Mouse (Mus musculus): ENCODE results near the gene Vmn1r126. TPM values are rescaled to one million over a fixed set of nuclear protein-coding genes. Genes with fewer than 3 reads are reported as not detected.
"Not testable (repeated sequence)": the region's sequence is repeated elsewhere in the genome, so short reads cannot be mapped to it uniquely, and the experiment has no call there.

Vmn1r126 gene
- polyA plus RNA-seq (2016; fragmentation: Nextera tagmentation; extraction: Ambion mirVana) = not detected in 2 replicates

GRCm38 (mm10) chr7:21301367-21301766, at the start of gene Vmn1r126:
Gene Vmn1r126, minus strand, starts transcription at chr7:21301467.
- not testable (repeated sequence) for H3K27ac ChIP-seq (replicated peaks); H3K4me3 ChIP-seq; H3K27me3 ChIP-seq (replicated peaks; ENCODE audit: low read depth, poor library complexity, severe bottlenecking); H3K9me3 ChIP-seq; DNase-seq (ENCODE audit: low spot score); H3K4me1 ChIP-seq; H3K36me3 ChIP-seq (replicated peaks)
- WGBS = no CpG with 5 or more reads among the region's 5 CpGs

DNA sequence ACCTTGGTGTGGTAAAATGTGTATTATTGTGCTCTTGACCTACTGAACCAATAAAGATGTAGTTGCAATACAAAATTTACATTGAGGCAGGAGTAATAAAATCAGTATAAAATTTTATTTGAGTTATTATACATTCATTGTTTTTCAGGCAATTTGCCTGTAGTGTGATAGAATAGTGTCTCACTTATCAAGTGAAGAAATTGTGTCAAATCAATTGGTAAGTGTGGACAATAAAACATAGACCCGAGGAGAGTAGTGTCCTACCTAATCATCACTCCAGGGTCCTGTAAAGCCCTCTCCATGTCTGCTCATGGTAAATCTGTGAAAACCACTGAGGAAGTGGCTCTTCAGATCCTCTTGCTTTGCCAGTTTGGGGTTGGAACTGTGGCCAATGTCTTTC, 47.8 kb upstream of the Vmn1r126 start, which contains the start of gene Vmn1r128:
TSS of gene Vmn1r128 (plus strand) at position 301 of the 400 bp plus-strand sequence.
- not testable (repeated sequence) for H3K27me3 ChIP-seq (replicated peaks; ENCODE audit: low read depth, poor library complexity, severe bottlenecking); H3K4me1 ChIP-seq; H3K27ac ChIP-seq (replicated peaks); H3K4me3 ChIP-seq; H3K9me3 ChIP-seq; DNase-seq (ENCODE audit: low spot score); H3K36me3 ChIP-seq (replicated peaks)
- WGBS = 73% methylated on average over 1 of the region's 1 CpGs

DNA sequence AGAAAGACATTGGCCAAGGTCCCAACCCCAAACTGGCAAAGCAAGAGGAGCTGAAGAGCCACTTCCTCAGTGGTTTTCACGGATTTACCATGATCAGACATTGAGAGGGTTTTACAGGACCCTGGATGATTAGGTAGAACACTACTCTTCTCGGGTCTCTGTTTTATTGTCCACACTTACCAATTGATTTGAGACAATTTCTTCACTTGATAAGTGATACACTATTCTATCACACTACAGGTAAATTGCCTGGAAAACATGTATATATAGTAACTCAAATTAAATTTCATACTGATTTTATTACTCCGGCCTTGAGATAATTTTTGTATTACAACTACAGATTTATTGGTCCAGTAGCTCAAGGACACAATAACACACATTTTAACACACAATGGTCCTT, 18.5 kb upstream of the Vmn1r126 start, which contains the start of gene Vmn1r127:
TSS of gene Vmn1r127 (minus strand) at position 101 of the 400 bp plus-strand sequence.
- H3K27me3 ChIP-seq (replicated peaks; ENCODE audit: low read depth, poor library complexity, severe bottlenecking); H3K4me3 ChIP-seq; H3K9me3 ChIP-seq; H3K27ac ChIP-seq (replicated peaks); H3K4me1 ChIP-seq; DNase-seq (ENCODE audit: low spot score); H3K36me3 ChIP-seq (replicated peaks): not testable (repeated sequence)
- WGBS = no CpG with 5 or more reads among the region's 3 CpGs

DNA sequence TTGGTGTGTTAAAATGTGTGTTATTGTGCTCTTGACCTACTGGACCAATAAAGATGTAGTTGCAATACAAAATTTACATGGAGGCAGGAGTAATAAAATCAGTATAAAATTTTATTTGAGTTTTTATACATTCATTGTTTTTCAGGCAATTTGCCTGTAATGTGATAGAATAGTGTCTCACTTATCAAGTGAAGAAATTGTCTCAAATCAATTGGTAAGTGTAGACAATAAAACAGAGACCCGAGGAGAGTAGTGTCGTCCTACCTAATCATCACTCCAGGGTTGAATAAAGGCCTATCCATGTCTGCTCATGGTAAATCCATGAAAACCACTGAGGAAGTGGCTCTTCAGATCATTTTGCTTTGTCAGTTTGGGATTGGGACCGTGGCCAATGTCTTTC, 29.4 kb downstream of the Vmn1r126 start, which contains the start of gene Vmn1r125:
TSS of gene Vmn1r125 (plus strand) at position 301 of the 400 bp plus-strand sequence.
- H3K4me3 ChIP-seq; H3K9me3 ChIP-seq; DNase-seq (ENCODE audit: low spot score); H3K4me1 ChIP-seq; H3K36me3 ChIP-seq (replicated peaks); H3K27me3 ChIP-seq (replicated peaks; ENCODE audit: low read depth, poor library complexity, severe bottlenecking); H3K27ac ChIP-seq (replicated peaks): not testable (repeated sequence)
- WGBS = 78% methylated on average over 3 of the region's 3 CpGs

DNA sequence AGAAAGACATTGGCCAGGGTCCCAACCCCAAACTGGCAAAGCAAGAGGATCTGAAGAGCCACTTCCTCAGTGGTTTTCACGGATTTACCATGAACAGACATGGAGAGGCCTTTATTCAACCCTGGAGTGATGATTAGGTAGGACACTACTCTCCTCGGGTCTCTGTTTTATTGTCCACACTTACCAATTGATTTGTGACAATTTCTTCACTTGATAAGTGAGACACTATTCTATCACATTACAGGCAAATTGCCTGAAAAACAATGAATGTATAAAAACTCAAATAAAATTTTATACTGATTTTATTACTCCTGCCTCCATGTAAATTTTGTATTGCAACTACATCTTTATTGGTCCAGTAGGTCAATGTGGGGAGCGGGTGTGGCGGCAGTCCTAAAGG, 40.8 kb downstream of the Vmn1r126 start, which contains the start of gene Vmn1r124:
TSS of gene Vmn1r124 (minus strand) at position 101 of the 400 bp plus-strand sequence.
- H3K4me1 ChIP-seq; H3K4me3 ChIP-seq; H3K27ac ChIP-seq (replicated peaks); DNase-seq (ENCODE audit: low spot score); H3K36me3 ChIP-seq (replicated peaks); H3K9me3 ChIP-seq; H3K27me3 ChIP-seq (replicated peaks; ENCODE audit: low read depth, poor library complexity, severe bottlenecking): not testable (repeated sequence)
- 76% methylated on average over 4 of the region's 4 CpGs for WGBS

Other genes starting within 250 kb of the Vmn1r126 start
- not detected in 2 replicates for gene Vmn1r120, start 247.7 kb downstream of the Vmn1r126 start, polyA plus RNA-seq (2016; fragmentation: Nextera tagmentation; extraction: Ambion mirVana)
- not detected in 2 replicates for gene Vmn1r121, start 203.0 kb downstream of the Vmn1r126 start, polyA plus RNA-seq (2016; fragmentation: Nextera tagmentation; extraction: Ambion mirVana)
- gene Vmn1r122, start 167.3 kb downstream of the Vmn1r126 start, polyA plus RNA-seq (2016; fragmentation: Nextera tagmentation; extraction: Ambion mirVana) = not detected in 2 replicates
- not detected in 2 replicates for gene Vmn1r123, start 139.3 kb downstream of the Vmn1r126 start, polyA plus RNA-seq (2016; fragmentation: Nextera tagmentation; extraction: Ambion mirVana)
- not detected in 2 replicates for gene Gm5157, start 111.0 kb downstream of the Vmn1r126 start, polyA plus RNA-seq (2016; fragmentation: Nextera tagmentation; extraction: Ambion mirVana)
- not detected in 2 replicates for gene Vmn1r124, start 40.9 kb downstream of the Vmn1r126 start, polyA plus RNA-seq (2016; fragmentation: Nextera tagmentation; extraction: Ambion mirVana)
- gene Vmn1r125, start 29.3 kb downstream of the Vmn1r126 start, polyA plus RNA-seq (2016; fragmentation: Nextera tagmentation; extraction: Ambion mirVana) = not detected in 2 replicates
- gene Vmn1r127, start 18.4 kb upstream of the Vmn1r126 start, polyA plus RNA-seq (2016; fragmentation: Nextera tagmentation; extraction: Ambion mirVana) = not detected in 2 replicates
- gene Vmn1r128, start 47.9 kb upstream of the Vmn1r126 start, polyA plus RNA-seq (2016; fragmentation: Nextera tagmentation; extraction: Ambion mirVana) = not detected in 2 replicates
- gene Vmn1r129, start 59.8 kb upstream of the Vmn1r126 start, polyA plus RNA-seq (2016; fragmentation: Nextera tagmentation; extraction: Ambion mirVana) = not detected in 2 replicates
- not detected in 2 replicates for gene Gm6882, start 131.3 kb upstream of the Vmn1r126 start, polyA plus RNA-seq (2016; fragmentation: Nextera tagmentation; extraction: Ambion mirVana)
- not detected in 2 replicates for gene Vmn1r130, start 210.3 kb upstream of the Vmn1r126 start, polyA plus RNA-seq (2016; fragmentation: Nextera tagmentation; extraction: Ambion mirVana)
- gene Vmn1r131, start 244.6 kb upstream of the Vmn1r126 start, polyA plus RNA-seq (2016; fragmentation: Nextera tagmentation; extraction: Ambion mirVana) = not detected in 2 replicates

Data from embryonic facial prominence, embryonic 10.5 days (tissue).